Mouse (Mus musculus) yolk sac, embryonic 10.5 days (tissue): ENCODE data around the gene Ntsr2.
"Not testable (repeated sequence)": the region's sequence is repeated elsewhere in the genome, so short reads cannot be mapped to it uniquely, and the experiment has no call there.

ENCODE experiments used
- DNase-seq: peaks from one replicate; pipeline ENCODE4 v3.0.0-alpha.2; 2017; ENCODE audit warnings: low spot score

Ntsr2 gene

GRCm38 (mm10) chr12:16648273-16648672, 4.9 kb upstream of the Ntsr2 start:
- no peak for DNase-seq

- no peak for DNase-seq
Observed at GRCm38 (mm10) chr12:16649819-16650218, 3.4 kb upstream of the Ntsr2 start.

GRCm38 (mm10) chr12:16655604-16656003, 2.4 kb downstream of the Ntsr2 start:
- DNase-seq = no peak

DNA sequence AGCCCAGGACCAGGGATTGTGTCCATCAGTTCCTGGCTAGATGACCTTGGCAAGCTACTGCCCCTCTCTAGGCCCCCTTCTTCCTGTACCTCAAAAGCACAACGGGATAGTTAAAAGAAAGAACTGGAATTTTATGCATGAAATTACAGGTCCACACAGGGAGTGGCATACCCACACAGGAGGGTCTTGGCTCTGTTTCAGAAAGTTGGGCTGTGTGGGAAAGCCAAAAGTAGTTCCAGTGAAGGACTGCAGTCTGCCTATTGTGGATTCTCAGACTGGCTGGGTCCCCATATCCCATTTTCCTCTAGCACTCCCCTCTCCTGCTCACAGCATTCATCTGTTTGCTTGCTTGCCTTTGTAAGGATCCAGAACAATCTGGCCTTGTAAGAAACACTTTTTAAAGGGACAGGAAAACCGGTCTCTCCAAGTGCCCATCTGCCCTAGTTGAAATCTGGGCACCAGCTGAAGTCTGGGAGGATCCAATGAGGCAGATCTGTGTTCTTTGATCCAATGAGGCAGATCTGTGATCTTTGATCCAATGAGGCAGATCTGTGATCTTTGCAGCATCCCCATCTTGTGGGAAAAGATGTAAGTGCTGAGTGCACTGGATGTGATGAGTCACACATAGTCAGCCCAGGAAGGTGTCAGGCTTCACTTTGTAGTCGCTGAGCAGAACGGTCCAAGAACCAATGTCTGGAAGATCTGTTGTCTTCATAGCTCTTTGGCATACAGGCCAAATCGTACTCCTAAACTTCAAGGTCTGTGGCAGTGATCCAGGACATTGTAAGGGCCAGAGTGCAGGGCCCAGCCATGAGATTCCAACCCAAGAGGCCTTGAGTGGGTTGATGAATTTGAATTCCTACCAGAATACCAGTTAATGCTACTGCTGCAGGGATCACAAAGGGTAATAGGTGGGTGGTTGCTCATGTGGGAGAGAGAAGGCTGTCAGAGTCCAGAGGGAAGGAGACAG, 4.0 kb downstream of the Ntsr2 start:
- DNase-seq = no peak

DNA sequence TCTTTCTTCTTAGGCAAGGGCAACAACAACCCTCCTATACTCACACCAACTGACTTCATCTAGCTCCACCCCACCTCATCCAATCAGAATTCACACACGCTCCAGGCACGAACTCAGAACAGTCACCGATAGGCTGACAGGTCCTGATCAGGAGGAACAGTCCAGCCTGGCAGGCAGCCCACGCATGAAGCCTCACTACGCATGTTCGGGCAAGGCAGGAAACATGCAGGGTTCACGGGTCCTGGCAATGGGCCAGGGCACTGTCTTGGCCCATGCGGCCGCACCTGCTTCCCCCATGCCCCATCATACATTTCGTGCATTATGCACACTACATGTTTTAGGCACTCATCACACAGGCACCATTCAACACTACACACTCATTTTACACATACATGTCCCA, 8.3 kb downstream of the Ntsr2 start:
- DNase-seq = no peak

DNA sequence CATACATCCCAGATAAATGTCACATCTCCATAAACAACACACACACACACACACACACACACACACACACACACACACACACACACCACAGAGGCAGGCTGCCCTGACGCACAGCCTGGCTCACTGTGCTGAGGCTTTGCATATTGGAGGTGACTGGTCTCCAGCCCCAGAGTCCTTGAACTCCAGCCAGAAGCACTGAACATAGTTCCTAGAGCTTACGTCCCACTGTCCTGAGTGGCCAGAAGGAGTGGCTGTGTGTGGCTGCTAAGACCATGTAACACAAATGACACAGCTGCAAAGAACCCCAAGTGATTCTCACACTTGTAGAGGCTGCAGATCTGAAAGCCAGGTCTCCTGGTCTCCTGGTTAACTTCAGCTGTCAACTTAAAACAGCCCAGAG, 8.8 kb downstream of the Ntsr2 start:
- DNase-seq = no peak

DNA sequence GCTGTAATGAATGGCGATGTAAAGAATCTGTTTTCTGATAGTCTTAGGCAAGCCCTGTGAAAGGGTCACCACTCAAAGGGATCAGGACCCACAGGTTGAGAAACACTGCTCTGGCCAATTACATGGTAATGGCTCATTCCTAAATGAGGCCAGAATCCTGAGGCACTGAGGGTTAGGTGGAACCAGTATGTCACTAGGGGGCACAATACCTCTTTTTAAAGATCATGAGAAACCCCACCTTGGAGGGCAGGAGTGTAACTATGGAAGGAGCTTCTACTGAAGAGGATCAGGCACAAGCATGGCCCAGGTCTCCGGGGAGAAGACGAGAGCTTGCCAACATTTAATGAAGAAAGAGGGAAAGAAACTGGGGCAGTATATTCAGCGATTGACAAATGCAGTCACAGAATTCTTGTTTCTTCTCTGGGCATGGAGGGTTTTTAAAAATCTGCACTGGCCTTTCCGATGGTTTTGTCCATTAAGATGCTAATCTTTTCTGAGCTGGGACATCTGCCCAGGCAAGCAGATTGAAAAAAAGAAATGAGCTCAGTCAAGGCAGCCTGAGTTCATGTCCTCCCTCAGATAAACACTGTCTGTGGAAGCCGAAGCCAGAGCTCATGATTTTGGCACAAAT, 9.9 kb downstream of the Ntsr2 start:
- DNase-seq = no peak

DNA sequence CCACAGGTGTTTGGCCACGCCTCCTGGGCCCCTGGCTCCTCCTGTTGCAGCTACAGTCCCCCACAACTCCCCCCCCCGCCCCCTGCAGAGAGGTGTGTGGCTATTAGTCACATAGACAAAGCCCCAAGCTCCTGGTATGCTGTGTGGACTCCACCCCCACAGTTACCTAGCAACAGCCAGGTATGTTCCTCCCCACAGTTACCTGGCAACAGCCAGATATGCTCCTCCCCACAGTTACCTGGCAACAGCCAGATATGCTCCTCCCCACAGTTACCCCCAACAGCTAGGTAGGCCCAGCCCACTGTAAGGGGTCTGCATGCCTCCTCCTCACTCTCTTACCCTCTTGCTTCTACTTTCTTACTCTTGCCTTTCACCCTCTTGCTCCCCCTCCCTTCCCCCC, 11.8 kb downstream of the Ntsr2 start:
- no peak for DNase-seq

DNA sequence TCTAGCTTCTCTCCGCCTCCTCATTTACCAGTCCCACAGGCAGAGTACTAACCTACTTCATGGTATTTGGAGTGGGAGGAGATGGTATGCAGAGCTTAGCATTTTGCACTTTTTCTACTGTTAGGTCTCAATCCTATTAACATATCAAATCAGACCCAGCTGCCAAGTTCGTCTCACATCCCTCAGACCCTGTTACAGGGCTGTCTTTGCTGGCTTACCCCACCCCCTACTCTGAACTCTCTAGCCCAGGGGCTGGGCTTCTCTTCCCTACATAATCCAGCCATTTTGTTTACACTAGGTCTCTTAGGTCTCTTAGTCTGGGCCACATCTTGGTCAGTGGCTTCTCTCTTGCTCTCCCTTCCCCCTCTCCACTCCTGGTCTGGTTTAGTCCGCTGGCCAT, 16.0 kb downstream of the Ntsr2 start:
- no peak for DNase-seq

GRCm38 (mm10) chr12:16672246-16672645, 19.1 kb downstream of the Ntsr2 start:
- DNase-seq = no peak

DNA sequence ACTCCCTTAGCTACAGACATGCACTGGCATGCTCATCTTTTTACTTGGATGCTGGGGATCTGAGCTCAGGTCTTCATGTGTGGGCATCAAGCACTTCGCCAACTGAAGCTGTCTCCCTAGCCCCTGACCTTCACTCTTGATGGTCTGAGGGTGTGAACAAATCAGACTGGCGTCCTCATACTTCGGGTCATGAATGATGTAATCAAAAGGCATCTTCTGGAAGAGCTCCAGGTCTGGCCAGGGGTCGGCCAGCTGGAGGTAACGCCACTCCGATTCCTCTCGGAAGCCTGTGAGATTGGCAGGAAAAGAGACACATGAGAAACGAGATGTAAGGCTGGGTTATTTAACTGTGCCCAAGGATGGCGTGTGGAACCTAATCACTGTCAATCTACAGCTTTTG, 37.4 kb downstream of the Ntsr2 start:
- no peak for DNase-seq

DNA sequence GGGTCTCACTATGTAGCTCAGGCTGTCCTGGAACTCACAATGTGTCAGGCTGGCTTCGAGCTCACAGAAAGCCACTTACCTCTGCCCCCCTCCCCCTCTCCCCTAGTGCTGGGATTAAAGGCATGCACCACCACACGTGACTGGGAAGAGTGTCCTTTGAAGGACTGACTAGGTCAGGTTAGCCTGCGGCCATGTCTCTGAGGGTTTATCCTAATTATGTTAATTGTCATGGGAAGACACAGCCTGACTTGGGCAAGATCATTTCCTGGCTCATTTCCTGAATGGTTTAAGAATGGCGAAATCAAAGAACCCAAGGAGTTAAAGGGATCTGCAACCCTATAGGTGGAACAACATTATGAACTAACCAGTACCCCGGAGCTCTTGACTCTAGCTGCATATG, 41.6 kb downstream of the Ntsr2 start:
- DNase-seq = no peak

GRCm38 (mm10) chr12:16695252-16695651, 42.1 kb downstream of the Ntsr2 start:
- not testable (repeated sequence) for DNase-seq

GRCm38 (mm10) chr12:16696146-16696545, 43.0 kb downstream of the Ntsr2 start:
- DNase-seq = no peak

GRCm38 (mm10) chr12:16698691-16699090, 45.5 kb downstream of the Ntsr2 start:
- no peak for DNase-seq
